Mouse (Mus musculus) liver (tissue): ENCODE data around the gene Gm3448.

Experiments used
- DNase-seq: peaks from one replicate; pipeline ENCODE4 v3.0.0-alpha.2; 2020; ENCODE audit warnings: mixed read lengths

The Gm3448 gene

DNA sequence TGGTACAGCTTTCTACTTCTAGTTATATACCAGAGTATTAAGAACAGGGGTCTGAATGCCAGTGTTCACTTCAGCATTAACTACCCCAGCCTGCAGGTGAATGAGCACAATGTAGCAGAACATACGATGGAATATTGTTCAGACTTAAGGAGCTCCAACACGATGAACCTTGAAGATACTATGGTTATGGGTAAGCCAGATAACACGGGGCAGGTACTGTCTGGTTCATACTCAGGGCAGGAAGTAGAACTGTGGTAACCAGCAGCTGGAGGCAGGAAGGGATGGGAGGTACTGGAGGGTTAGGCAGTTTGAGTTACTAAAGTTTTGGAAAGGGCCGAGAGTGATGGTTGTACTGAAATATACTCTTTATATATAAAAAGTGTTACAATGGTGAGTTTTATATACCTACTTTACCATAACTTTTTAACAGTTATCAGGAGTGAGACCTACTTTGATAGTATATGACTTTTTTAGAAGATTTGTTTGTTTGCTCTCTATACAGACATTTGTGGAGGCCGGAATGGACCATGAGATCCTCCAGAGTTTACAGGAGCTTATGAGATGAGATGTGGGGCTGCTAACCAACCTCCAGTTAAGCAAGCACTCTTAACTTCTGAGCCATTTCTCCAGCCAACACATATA is 82.5 kb downstream of the Gm3448 start:
- DNase-seq, result peak; percentile 23

DNA sequence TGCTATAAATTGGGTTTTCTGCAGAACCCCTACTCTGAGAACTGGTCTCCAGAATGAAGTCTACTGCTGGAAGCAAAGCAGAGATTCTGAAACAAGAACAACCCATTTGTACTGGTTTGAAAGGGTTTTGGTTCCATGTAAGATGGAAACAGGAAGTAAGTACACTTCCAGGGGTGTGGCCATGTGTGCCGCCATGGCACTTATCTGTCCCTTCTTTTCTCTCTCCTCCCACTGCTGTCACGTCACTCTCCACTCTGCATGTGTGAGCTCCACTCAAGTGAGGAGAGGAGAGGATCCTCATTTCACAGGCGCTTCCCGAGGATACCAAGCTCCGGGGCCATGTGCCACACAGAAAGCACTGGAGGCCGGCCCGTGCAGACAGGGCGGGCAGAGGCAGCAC is 87.9 kb downstream of the Gm3448 start:
- DNase-seq, result peak; percentile 34

DNA sequence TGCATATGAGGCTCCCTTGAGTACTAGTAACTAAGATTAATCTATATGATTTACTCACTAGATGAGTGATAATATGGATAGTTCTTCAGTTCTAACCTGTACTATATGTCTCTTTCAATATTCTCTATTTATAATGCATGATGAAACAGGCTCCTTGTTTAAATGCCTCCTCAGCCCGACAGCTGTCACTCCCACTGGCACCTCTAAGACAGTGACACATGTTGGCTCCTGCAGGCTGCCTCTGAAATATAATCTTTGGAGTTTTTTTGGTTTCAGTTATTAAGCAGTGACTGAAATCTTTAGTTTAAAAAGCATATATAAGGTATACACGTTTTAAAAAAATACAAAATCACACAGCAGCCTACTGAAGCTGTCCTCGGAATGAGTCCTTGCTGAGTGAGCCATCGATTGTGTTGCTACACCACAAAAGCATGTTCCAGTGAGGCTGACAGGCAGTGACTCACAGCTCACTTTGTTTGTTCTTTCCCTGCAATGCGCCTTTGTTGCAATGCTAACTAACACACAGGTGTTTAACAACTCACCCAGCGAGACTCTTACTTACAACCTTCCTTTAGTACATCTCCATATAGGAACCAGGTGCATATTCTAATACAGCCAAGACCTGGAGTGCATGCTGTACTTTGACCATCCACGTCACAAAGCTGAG is 92.0 kb downstream of the Gm3448 start:
- DNase-seq, result no peak
